Mouse (Mus musculus): ENCODE data around the gene Mapk8ip2.

GRCm38 (mm10) chr15:89453865-89454478 is at the start of gene Mapk8ip2:
- TF ChIP-seq POLR2A (IDR thresholded peaks at IDR 0.05; ENCODE audit: control insufficient read depth, extremely low read depth, insufficient read depth, low read length, poor library complexity), result no peak
- no peak for TF ChIP-seq CTCF (IDR thresholded peaks at IDR 0.05; ENCODE audit: borderline replicate concordance, control insufficient read depth, extremely low read depth, insufficient read depth, low read length, poor library complexity)
